Mouse (Mus musculus) layer of hippocampus, adult 9-11 months (tissue): ENCODE measurements around the gene Plp2.
"Not testable (repeated sequence)": the region's sequence is repeated elsewhere in the genome, so short reads cannot be mapped to it uniquely, and the experiment has no call there.

Experiments
- DNase-seq: peaks from one replicate; pipeline ENCODE4 v3.0.0; 2022

The Plp2 gene

DNA sequence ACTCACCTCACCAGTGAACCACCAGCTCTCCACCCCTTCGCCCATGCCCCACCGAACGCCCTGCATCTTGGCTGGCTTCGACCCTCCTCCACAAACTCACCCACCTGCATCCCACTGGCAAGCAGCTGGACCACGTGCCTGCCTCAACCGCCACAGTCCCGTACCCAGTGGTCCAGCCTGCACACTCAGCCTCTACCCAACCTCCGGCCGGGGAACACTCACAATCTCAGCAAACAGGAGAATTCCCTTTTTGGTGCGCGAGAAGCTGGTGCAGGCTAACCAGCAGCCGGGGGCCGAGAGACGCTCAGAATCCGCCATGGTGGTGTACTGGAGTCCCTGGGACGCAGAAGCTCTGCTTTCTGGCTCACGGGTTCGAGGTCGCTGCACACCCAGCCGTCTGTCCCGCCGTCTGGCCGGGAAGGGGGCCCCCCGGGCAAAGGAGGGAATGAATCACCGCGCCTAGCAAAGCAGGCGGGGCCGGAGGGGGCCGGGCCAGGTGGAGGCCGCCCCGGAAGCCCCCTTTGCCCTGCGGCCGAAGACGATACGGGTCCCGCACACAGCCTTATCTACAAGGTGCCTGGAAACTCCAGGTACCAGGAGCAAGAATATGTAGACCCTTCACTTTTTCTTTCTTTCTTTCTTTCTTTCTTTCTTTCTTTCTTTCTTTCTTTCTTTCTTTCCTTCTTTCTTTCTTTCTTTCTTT, at the start of gene Plp2:
TSS of gene Plp2 (minus strand) at position 470 of the 703 bp plus-strand sequence.
- DNase-seq, result no peak

DNA sequence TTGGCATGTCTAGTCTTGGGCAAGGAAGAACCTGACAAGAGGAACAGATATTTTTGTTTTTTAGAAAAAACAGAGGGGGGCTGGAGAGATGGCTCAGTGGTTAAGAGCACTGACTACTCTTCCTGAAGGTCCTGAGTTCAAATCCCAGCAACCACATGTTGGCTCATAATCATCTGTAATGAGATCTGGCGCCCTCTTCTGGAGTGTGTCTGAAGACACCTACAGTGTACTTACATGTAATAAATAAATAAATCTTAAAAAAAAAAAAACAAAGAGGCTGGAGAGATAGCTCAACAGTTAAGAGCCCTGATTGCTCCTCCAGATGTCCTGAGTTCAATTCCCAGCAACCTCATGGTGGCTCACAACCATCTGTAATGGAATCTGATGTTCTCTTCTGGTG, 44.9 kb upstream of the Plp2 start:
- DNase-seq, result not testable (repeated sequence)

DNA sequence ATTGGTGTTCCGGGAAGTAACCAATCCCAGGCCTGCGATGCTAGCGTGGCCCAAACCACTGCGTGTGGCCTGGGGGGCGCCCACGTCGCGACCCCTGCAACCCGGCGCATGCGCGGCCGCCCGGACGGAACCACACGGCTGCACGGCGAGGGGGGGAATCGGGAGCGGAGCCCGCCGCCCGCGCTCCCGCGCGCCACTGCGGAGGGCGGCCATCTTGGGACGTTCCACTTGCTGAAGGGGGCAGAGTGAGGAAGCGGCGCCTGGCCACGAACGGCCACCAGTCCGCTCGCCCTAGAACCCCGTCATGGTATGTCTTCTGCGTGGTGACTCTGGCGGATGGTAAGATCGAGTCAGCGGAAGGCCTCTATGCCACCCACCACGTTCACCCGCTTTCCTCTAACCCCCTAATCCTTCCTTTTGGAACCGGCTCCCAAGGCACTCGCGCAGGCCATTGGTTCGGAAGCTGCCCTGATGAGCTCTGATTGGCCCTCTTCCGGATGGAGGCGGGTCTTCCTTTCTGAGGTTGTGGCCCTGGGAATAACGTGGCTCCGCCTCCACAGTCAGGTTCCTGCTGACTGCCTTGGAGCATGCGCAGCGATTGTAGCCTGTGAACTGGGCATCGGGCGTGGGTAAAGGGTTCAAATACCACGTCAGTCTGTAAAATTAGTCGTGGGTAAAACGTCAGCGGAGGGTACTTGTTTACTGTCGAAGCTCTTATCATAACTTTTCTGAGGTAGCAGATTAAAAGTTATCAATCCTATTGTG, 43.1 kb upstream of the Plp2 start, which contains the start of gene Wdr45:
TSS of gene Wdr45 (plus strand) at position 199 of the 765 bp plus-strand sequence.
- peak; percentile 98 for DNase-seq

DNA sequence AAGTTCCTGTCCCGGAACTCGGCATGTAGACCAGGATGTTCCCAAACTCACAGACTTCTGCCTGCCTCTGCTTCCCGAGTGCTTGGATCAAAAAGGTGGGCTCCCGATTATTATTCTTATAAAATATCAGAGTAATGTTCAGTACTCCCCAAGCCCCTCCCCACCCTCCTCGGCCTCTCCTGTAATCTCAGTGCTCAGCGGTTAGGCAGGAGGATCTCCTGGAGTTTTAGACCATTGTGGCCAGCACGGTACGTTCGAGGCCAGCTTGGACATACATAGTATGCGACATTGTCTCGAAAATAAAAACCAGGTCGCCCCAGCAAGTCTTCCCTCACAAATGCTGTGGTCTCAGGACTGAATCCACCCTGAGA, 42.6 kb upstream of the Plp2 start:
- DNase-seq, result not testable (repeated sequence)

DNA sequence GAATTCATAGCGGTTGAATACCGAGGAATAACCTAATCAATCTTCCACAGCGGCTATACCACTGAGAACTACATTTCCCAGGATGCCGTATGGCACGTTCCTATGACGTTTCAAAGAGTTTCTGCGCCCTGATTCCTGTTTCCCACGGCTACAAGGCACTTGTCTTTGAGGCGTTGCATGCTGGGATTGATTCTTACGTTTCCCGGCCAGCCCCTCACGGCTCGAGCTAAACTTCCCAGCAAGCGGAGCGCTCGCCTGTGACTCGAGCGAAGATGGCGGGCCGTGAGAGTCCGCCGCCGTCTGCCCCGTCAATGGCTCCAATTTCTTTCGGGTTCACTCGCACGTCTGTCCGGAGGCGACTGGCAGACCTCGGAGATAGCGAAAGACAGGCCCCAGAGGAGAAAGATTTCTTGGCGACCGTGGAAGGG, 25.8 kb upstream of the Plp2 start, which contains the start of gene Gpkow:
TSS of gene Gpkow (plus strand) at position 178 of the 428 bp plus-strand sequence.
- peak; percentile 91 for DNase-seq

DNA sequence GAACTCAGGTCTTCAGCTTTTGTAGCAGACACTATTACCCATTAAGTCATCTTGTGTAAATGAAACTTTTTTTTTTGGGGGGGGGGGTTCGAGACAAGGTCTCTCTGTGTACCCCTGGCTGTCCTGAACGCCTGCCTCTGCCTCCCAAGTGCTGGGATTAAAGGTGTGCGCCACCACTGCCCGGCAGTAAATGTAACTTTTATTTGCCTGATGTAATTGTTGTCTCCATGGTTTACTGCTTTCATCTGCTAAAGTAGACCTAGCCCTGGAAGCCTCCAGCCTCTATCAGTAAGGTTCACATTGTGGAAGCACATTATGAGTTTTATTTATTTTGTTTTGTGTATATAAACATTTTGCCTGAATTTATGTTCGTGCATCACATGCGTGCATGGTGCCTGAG, 25.3 kb upstream of the Plp2 start:
- DNase-seq, result no peak

DNA sequence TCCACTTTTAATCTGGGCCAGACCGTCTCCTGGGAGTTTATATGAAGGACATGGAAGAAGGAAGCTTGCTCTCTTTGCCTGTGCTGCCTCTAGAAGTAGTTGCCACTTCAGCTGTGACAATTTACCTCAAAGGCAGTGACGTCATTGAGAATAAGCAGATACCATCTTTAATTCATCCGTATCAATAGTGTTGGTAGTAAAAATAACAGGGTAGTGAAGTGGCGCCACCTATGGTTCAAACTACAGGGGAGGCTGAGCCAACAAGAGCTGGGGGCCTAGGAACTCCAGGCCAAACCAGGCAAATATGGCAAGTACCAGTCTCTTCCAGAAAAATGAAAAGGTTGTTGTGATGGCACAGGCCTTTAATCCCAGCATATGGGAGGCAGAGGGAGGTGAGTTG, 21.7 kb upstream of the Plp2 start:
- no peak for DNase-seq

DNA sequence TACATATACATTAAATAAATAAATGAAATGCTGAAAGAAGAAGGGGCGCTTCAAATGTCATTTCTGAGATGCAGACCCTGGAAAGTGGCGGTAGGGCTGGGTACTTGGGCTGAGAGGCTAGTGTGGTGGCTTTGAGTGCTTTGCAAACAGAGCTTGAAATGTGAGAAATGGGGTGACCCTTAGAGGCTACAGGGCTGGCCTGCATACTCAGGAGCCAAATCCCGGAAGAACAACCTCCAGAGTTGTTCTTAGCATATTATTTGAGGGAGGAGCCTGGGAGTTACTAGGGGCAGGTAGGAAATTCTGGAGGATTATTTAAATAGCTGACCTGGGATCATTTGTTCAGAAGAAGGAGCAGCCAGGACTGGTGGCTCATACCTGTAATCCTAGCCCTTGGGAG, 19.3 kb upstream of the Plp2 start:
- DNase-seq, result no peak

DNA sequence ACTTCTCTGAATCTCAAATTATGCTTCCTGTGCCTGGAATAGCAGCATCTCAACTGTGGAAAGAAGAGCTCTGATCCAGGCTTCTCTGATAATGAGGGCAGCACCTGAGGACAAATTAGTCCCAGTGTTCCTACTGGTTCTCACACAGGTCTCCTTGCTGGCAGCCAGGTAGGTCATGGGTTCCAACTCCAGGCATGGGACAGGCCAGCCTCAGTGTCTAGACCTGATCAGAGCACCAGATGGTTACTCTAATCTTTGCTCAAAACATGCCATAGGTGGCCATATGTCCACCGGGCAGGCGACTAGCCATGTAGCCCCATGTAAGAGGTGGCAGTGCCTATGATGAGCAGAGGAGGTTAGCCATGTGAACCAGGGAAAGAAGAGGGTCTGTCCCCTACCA, 17.1 kb upstream of the Plp2 start:
- DNase-seq, result no peak

DNA sequence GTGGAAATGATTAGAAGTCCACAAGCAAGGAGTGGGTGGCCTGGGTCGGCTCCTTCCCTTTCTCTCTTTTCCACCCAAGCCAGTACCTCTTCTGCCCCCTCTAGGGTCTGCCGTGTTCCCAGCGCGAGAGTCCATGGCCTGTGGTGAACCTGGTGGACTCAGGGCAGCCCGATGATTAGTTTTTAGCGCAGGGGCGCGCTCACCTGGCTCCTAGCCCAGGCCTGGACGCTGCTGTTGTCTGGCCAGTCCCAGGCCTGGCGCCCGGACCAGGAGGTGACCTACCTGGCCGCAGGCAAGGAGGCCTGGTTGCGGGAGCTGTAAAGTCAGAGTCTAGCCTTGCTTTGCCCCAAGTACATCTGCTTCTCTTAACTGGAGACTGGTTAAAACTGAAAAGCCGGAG, 9.7 kb upstream of the Plp2 start, which contains the start of gene Magix:
TSS of gene Magix (minus strand) at position 388 of the 400 bp plus-strand sequence.
- DNase-seq, result no peak

DNA sequence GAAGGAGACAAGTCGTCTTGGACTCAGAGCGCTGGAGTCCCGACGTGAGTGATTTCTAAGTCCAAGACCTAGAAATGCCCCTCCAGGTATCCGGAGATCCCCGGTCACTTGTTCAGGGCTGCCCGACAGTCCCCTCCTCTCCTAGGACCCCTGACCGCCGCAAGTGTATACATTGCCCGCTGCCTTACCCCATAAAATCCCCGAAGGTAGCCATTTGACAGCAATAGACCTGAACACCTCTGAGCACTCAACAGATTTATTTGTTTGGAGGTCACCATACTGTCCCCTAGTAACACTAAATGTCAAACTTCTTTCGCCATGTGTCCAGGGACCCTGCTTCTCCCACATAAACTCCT, 8.8 kb upstream of the Plp2 start:
- DNase-seq, result no peak

DNA sequence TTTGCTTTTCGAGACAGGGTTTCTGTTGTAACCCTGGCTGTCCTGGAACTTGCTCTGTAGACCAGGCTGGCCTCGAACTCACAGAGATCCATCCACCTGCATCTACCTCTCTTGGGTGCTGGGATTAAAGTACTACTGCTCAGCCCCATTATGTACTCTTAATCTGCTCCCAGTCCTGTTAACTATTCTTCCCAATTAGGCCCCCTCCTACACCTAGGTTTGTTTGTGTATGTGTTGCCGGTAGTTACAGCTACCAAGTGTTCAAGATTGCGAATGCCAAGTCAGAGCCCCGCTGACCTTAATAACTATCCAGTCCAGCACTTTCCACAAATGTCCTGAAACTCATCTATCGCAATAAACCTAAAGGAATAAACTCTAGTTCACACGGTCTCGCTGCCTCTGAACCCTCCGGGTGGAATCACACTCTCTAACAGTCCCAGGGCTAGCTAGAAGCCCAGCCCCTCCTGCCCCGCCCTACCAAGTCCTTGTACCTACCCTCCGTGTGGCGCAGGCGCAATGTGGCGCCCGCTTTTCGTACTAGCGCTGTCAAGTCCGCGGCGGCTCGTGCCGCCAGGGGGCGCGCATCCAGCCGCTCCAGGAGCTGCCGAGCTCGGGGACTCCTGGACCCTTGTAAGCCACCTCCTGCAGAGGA, 8.3 kb upstream of the Plp2 start:
- peak; percentile 84 for DNase-seq

DNA sequence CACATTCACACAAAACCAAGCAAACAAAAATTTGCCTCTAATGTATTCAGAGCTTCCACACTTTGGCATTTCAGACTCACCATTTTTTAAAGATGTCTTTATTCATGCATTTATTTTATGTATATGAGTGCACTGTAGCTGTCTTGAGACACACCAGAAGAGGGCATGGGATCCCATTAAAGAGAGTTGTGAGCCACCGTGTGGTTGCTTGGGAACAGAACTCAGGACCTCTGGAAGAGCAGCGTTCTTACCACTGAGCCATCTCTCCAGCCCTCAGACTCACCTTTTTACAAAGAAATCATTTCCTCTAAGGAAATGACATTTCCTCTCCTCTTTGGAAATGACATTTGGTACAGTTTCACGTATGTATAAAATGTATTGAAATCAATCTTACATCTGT, 7.8 kb upstream of the Plp2 start:
- DNase-seq, result no peak

DNA sequence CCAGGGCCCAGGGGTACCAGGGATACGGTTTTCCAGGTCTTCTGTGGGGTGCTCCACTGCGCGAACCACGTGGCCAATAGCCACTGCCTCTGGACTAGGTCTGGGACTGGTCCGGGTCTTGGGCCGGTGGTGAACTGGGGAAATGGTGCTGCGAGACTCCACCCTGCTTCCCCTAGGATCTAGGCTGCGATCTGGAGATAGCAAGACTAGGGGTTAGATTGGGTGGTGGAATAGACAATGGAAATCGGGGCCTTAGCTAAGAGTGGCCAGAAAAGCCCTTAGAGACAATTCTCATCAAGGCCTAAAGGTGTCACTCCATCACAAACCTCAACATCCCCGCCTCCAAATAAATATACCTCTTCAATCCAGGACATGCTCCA, 3.8 kb upstream of the Plp2 start:
- DNase-seq, result no peak

DNA sequence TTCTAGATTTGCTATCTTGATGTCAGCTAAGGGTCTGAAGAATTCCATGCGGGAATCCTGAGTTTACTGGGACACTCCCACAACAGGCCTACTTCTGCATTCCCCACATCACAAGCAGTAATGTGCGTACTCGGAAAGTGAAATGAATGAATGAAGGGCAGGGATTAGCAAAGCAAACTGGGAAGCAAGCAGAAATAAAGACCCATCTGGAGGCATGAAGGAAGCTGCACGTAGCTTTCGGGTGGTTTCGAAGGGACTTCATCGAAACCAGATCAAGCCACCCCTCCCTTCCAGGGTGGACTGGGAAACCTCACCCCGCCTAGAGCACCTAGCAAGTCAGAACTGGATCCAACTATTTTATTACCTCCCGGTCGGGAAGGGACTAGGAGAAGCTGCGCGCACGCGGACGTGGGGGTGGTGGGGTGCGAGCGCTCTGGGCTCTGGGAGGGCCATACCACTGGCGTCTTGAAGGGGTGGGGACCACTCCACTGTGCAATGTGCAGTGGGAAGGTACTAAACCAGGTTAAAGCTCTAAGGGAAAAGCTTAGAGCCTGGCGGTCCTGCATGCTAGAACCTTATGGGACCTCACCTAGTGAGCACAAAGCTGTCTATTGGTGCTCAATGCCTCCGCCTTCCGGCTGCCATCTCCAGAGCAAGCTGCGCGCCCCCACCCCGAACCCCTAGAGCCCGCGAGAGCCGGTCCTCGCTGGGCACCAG, 3.3 kb upstream of the Plp2 start:
- no peak for DNase-seq

DNA sequence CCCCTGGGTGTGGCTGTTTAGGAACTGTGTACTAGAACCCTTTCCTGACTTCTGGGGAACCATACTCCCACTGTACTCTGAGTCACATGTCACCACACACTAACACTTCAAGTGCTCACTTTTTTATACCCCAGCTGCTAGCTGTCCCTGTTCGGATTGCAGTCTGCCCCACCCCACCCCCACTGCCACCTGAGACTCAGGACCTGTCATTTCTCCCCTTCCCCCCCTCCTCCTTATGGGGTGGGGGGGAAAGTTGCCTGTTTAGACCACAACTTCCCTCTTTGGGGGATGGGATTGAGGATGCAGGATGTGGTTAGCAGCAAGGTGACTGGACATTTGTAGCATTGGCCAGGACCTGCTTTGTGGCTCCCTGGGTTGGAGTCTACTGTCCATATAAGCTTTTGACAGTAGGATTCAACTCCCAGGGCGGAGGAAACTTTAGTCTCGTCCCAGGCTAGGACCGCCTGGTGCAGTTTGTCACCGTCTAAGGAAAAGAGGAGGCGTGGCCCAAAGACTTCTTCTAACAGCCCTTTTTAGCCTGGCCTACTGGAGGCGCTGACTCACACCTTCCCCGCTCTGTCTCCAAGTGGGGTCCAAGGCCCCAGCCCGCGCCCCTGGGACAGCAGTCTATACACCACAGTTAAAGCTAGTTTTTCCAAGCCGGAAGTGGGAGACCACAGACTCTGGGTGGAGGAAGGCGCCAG, 2.5 kb upstream of the Plp2 start:
- no peak for DNase-seq

DNA sequence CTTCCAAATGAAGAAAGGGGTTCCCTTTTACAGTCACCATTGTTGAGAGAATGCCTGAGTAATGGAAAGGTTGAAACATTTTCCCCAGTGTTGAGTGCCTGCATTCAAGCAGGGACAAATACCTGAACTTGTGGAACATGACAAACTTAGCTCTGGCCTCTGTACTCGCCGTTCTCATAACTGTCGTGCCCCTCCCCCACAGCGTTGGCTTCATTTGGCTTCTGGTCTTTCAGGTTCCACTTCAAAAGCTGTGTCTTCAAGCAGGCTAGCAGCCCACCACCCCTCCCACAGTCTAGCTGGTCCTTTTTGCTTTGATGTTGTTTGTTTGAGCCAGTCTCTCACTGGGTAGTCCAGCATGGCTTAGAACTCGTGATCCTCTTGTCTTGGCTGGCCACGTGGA, 1.5 kb upstream of the Plp2 start:
- DNase-seq, result no peak

DNA sequence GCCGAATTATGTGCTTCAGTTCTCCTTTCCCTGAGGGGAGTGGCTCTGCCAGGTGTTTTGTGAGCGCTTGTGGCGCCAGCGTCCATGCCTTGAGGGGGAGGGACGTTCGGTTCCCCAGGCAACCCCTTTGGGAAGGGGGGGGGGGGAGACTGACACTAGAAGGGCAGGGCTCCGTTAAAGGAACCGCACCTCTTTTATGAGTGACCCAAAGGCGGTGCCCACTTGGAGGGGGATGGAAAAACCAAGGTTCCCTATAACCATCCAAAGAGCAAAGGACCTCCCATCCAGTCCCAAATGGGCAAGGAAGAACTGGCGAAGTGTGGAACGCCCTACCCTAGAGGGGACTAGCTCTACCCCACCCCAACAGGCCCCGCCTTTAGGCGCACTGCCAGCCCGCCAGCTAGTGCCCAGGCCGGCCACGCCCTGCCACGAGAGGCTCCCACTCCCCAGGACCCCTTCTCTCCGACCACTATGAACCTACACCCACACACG, 754 bp downstream of the Plp2 start:
- no peak for DNase-seq

DNA sequence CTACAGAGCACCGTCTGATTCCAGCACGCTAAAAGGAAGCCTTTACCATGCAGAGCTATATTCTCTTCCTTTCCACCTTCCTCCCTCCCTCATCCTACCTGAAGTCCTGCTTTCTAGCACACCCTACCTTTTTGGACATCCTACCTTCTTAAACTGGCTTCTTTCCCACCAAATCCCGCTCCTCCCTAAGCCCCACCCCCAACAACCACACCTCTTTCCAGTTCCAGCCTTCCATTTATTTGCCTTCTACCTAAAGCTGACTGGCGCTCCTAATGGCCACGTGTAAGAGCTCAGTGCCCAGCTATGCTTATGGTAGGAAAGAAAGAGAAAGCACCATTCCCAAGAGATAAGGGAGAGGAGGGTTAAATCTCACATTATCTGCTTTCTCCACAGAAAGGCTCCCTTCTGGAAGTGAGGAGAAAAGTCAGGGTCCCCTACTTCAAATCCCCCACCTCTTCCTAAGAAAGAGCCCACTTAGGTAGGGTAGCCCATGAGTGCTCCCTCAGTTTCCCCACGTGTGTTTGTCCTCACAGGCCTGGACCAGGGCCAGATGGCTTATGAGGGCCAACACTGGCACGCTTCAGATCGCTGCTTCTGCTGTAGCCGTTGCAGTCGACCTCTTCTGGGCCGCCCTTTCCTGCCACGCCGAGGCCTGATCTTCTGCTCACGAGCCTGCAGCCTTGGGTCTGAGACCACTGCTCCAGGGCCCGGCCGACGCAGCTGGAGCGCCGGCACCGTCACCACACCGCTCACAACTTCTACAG, 5.3 kb downstream of the Plp2 start:
- DNase-seq, result no peak

DNA sequence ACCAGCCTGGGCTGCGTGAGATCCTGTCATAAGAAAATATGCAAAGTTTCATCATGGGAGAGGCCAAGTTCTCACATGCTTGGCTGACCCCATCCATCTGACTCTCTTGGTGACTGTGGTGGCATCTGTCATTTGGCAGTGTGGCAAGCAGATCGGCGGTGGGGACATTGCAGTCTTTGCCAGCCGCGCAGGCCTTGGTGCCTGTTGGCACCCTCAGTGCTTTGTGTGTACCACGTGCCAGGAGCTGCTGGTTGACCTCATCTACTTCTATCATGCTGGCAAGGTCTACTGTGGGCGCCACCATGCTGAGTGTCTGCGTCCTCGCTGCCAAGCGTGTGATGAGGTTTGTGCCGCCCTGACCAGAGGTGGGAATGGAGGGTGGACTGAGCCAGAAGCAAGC, 6.4 kb downstream of the Plp2 start:
- no peak for DNase-seq

DNA sequence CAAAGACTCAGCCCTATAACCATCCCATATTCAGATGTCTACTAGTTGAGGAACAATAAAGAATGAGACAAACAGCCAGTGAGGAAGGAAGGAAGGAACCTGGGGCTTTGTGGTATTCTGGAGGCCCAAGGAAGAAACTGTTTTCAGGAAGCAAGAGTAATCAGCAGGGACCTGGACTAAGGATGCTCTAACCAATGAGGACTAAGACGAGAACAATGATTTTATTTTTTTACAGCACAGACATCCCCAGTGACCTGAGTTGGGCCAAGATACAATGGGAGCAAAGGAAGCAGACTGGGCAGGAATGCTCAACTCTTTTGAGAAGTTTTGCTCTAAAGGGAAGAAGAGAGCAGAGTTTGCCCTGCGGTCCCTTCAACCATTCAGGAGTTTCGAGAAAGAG, 8.3 kb downstream of the Plp2 start:
- DNase-seq, result no peak

DNA sequence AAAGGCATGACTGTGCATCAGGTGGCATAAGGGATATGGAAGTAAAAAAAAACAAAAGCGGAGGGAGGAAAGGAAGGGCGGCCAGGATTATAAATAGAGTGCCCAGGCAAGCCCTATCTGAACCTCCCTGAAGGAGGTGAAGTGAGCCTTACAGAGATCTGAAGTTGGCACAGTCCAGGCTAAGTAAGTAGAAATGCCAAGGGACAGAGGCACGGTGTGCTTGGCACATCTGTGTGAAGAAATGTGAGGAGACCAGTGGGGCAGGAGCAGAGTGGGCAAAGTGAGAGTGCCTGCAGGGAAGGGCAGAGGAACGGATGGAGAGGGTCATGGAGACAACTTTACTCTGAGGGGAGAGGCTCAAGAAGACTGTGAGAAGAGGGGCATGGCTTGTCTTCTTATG, 10.1 kb downstream of the Plp2 start:
- DNase-seq, result no peak
